Mouse (Mus musculus): ENCODE results near the gene Rnase11. TPM values are rescaled to one million over a fixed set of nuclear protein-coding genes. Genes with fewer than 3 reads are reported as not detected.
"Not testable (repeated sequence)": the region's sequence is repeated elsewhere in the genome, so short reads cannot be mapped to it uniquely, and the experiment has no call there.

Gene Rnase11
- not detected for total RNA-seq (2021)
- long read RNA-seq, experiment 1 = 0 reads
- long read RNA-seq, experiment 2 = 0 reads

GRCm38 (mm10) chr14:51050063-51050462 is at the start of gene Rnase11:
Gene Rnase11, minus strand, starts transcription at chr14:51050163.
- no peak for DNase-seq (ENCODE audit: low spot score in 2 of 2)
- Histone ChIP-seq H3K27ac (no peak within 1 kb of the TSS), H3K4me3 (no peak within 1 kb of the TSS)
- TF ChIP-seq CTCF (conservative IDR thresholded peaks at IDR 0.05) = no peak

GRCm38 (mm10) chr14:51098921-51099320 is 49.0 kb upstream of the Rnase11 start:
- no peak for DNase-seq (ENCODE audit: low spot score in 2 of 2)
- H3K4me3 ChIP-seq = no peak overlapping the region
- no peak overlapping the region for H3K27ac ChIP-seq
- TF ChIP-seq CTCF (conservative IDR thresholded peaks at IDR 0.05) = no peak

- not testable (repeated sequence) for H3K27ac ChIP-seq, H3K4me3 ChIP-seq
- peak; percentile 82 to 91 for DNase-seq (ENCODE audit: low spot score in 2 of 2)
- peak; percentile 87 for TF ChIP-seq CTCF (conservative IDR thresholded peaks at IDR 0.05)
These were observed 48.3 kb upstream of the Rnase11 start for GRCm38 (mm10) chr14:51098300-51098699.

- Histone ChIP-seq H3K27ac (no peak overlapping the region), H3K4me3 (no peak overlapping the region)
- no peak for TF ChIP-seq CTCF (conservative IDR thresholded peaks at IDR 0.05)
- no peak for DNase-seq (ENCODE audit: low spot score in 2 of 2)
These were observed 46.0 kb upstream of the Rnase11 start for GRCm38 (mm10) chr14:51095736-51096524.

GRCm38 (mm10) chr14:51094921-51095320 is 45.0 kb upstream of the Rnase11 start:
- peak overlapping the region; percentile 33; the same call in 1 of the 2 replicates for H3K27ac ChIP-seq
- TF ChIP-seq CTCF (conservative IDR thresholded peaks at IDR 0.05) = no peak

GRCm38 (mm10) chr14:51094096-51094875 is 44.3 kb upstream of the Rnase11 start:
- peak overlapping the region; percentile 58 for H3K27ac ChIP-seq
- no peak for TF ChIP-seq CTCF (conservative IDR thresholded peaks at IDR 0.05)
- DNase-seq (ENCODE audit: low spot score in 2 of 2) = no peak
- H3K4me3 ChIP-seq = no peak overlapping the region

More at GRCm38 (mm10) chr14:51094921-51095320, 45.0 kb upstream of the Rnase11 start:
- H3K4me3 ChIP-seq = no peak overlapping the region
- no peak for DNase-seq (ENCODE audit: low spot score in 2 of 2)

- DNase-seq (ENCODE audit: low spot score in 2 of 2) = no peak
- Histone ChIP-seq H3K4me3 (no peak overlapping the region), H3K27ac (peak overlapping the region; percentile 58)
- TF ChIP-seq CTCF (conservative IDR thresholded peaks at IDR 0.05) = no peak
These were observed 43.5 kb upstream of the Rnase11 start for GRCm38 (mm10) chr14:51093496-51093895.

GRCm38 (mm10) chr14:51092073-51092620 is 42.2 kb upstream of the Rnase11 start:
- no peak for DNase-seq (ENCODE audit: low spot score in 2 of 2)
- TF ChIP-seq CTCF (conservative IDR thresholded peaks at IDR 0.05) = no peak
- H3K27ac ChIP-seq = peak overlapping the region; percentile 75
- peak overlapping the region; percentile 73 for H3K4me3 ChIP-seq

- peak in 1 of 2 experiments; percentile 36 for DNase-seq (ENCODE audit: low spot score in 2 of 2)
- no peak for TF ChIP-seq CTCF (conservative IDR thresholded peaks at IDR 0.05)
- Histone ChIP-seq H3K4me3 (peak within 1 kb of the TSS; percentile 73), H3K27ac (peak within 1 kb of the TSS; percentile 89)
These were observed 41.2 kb upstream of the Rnase11 start, which contains the start of the genes Rnase4 and Ang for GRCm38 (mm10) chr14:51090921-51091900. Gene Rnase4, plus strand, starts transcription at chr14:51091077. Gene Ang, plus strand, starts transcription at chr14:51091150.

- H3K4me3 ChIP-seq = peak overlapping the region; percentile 73
- H3K27ac ChIP-seq = peak overlapping the region; percentile 89
- TF ChIP-seq CTCF (conservative IDR thresholded peaks at IDR 0.05) = no peak
- DNase-seq (ENCODE audit: low spot score in 2 of 2) = peak; percentile 76 to 84
These were observed 40.3 kb upstream of the Rnase11 start for GRCm38 (mm10) chr14:51090077-51090781.

- peak overlapping the region; percentile 89 for H3K27ac ChIP-seq
- peak overlapping the region; percentile 73 for H3K4me3 ChIP-seq
- DNase-seq (ENCODE audit: low spot score in 2 of 2) = no peak
- no peak for TF ChIP-seq CTCF (conservative IDR thresholded peaks at IDR 0.05)
These were observed 39.7 kb upstream of the Rnase11 start for GRCm38 (mm10) chr14:51089674-51090076.
